Mouse (Mus musculus): Measurements from ENCODE around the gene Chrdl2. TPM values are rescaled to one million over a fixed set of nuclear protein-coding genes. Genes with fewer than 3 reads are reported as not detected.

Gene Chrdl2
- total and polyA plus RNA-seq, 2 experiments from 2014 or later: 0.67 TPM; not detected in 1

- no peak for TF ChIP-seq CTCF (IDR thresholded peaks at IDR 0.05; ENCODE audit: low read depth)
These were observed 30.0 kb upstream of the Chrdl2 start for GRCm38 (mm10) chr7:99975819-99976575.

GRCm38 (mm10) chr7:99978041-99978440, 27.9 kb upstream of the Chrdl2 start:
- DNase-seq: no peak
- H3K27ac ChIP-seq (ENCODE audit: low read depth, low read length): no peak overlapping the region
- 88% methylated on average over 2 of the region's 2 CpGs for WGBS
- H3K9ac ChIP-seq: no peak overlapping the region
- H3K4me2 ChIP-seq (ENCODE audit: low read depth): no peak overlapping the region
- H3K4me1 ChIP-seq (ENCODE audit: insufficient read depth): 0 out of 2 replicates have a peak, but pooled peaks cover 6% of the 10 kb centered on the region
- no peaks in the 10 kb centered on the region for H3K36me3 ChIP-seq (ENCODE audit: insufficient read depth)
- no peak for TF ChIP-seq CTCF (IDR thresholded peaks at IDR 0.05; ENCODE audit: low read depth)
- ATAC-seq: no peak
- H3K9me3 ChIP-seq (ENCODE audit: low read length): no peaks in the 10 kb centered on the region
- no peak overlapping the region for H3K4me3 ChIP-seq (ENCODE audit: low read depth, low read length)
- no peaks in the 10 kb centered on the region for H3K27me3 ChIP-seq (ENCODE audit: insufficient read depth, low read length)

More at GRCm38 (mm10) chr7:99975819-99976575, 30.0 kb upstream of the Chrdl2 start:
- Histone ChIP-seq H3K27ac (ENCODE audit: low read depth, low read length) (no peak overlapping the region), H3K4me2 (ENCODE audit: low read depth) (no peak overlapping the region), H3K27me3 (ENCODE audit: insufficient read depth, low read length) (no peaks in the 10 kb centered on the region), H3K9me3 (ENCODE audit: low read length) (no peaks in the 10 kb centered on the region), H3K9ac (no peak overlapping the region), H3K4me1 (ENCODE audit: insufficient read depth) (0 out of 2 replicates have a peak, but pooled peaks cover 6% of the 10 kb centered on the region), H3K4me3 (ENCODE audit: low read depth, low read length) (no peak overlapping the region), H3K36me3 (ENCODE audit: insufficient read depth) (no peaks in the 10 kb centered on the region)
- ATAC-seq (no peak), DNase-seq (no peak)
- WGBS: 78% methylated on average over 5 of the region's 5 CpGs

GRCm38 (mm10) chr7:99979081-99979480, 26.9 kb upstream of the Chrdl2 start:
- WGBS: 10% methylated on average over 6 of the region's 6 CpGs
- Histone ChIP-seq H3K4me3 (ENCODE audit: low read depth, low read length) (peak overlapping the region; percentile 93), H3K4me1 (ENCODE audit: insufficient read depth) (0 out of 2 replicates have a peak, but pooled peaks cover 6% of the 10 kb centered on the region), H3K9ac (peak overlapping the region; percentile 96), H3K27ac (ENCODE audit: low read depth, low read length) (peak overlapping the region; percentile 10; the same call in 1 of the 2 replicates), H3K9me3 (ENCODE audit: low read length) (no peaks in the 10 kb centered on the region), H3K4me2 (ENCODE audit: low read depth) (peak overlapping the region; percentile 82), H3K36me3 (ENCODE audit: insufficient read depth) (no peaks in the 10 kb centered on the region), H3K27me3 (ENCODE audit: insufficient read depth, low read length) (no peaks in the 10 kb centered on the region)
- DNase-seq: no peak
- TF ChIP-seq CTCF (IDR thresholded peaks at IDR 0.05; ENCODE audit: low read depth): no peak
- ATAC-seq: no peak

GRCm38 (mm10) chr7:99979546-99980131, 26.3 kb upstream of the Chrdl2 start:
- Histone ChIP-seq H3K9ac (peak overlapping the region; percentile 96), H3K36me3 (ENCODE audit: insufficient read depth) (no peaks in the 10 kb centered on the region), H3K27me3 (ENCODE audit: insufficient read depth, low read length) (no peaks in the 10 kb centered on the region), H3K27ac (ENCODE audit: low read depth, low read length) (peak overlapping the region; percentile 94), H3K4me3 (ENCODE audit: low read depth, low read length) (peak overlapping the region; percentile 93), H3K4me2 (ENCODE audit: low read depth) (peak overlapping the region; percentile 82), H3K4me1 (ENCODE audit: insufficient read depth) (0 out of 2 replicates have a peak, but pooled peaks cover 6% of the 10 kb centered on the region), H3K9me3 (ENCODE audit: low read length) (no peaks in the 10 kb centered on the region)
- DNase-seq (no peak), ATAC-seq (peak; percentile 15)
- no peak for TF ChIP-seq CTCF (IDR thresholded peaks at IDR 0.05; ENCODE audit: low read depth)
- 2% methylated on average over 49 of the region's 51 CpGs for WGBS

GRCm38 (mm10) chr7:99980132-99980591, 25.8 kb upstream of the Chrdl2 start, which contains the start of gene Rnf169:
Rnf169 (minus strand) TSS chr7:99980448.
- WGBS: under 1% methylated on average over 51 of the region's 55 CpGs
- Histone ChIP-seq H3K4me1 (ENCODE audit: insufficient read depth) (0 out of 2 replicates have a peak, but pooled peaks cover 6% of the 10 kb centered on the region), H3K27me3 (ENCODE audit: insufficient read depth, low read length) (no peaks in the 10 kb centered on the region), H3K36me3 (ENCODE audit: insufficient read depth) (no peaks in the 10 kb centered on the region), H3K4me3 (ENCODE audit: low read depth, low read length) (peak within 1 kb of the TSS; percentile 93), H3K9me3 (ENCODE audit: low read length) (no peaks in the 10 kb centered on the region), H3K4me2 (ENCODE audit: low read depth) (peak within 1 kb of the TSS; percentile 82), H3K9ac (peak within 1 kb of the TSS; percentile 96), H3K27ac (ENCODE audit: low read depth, low read length) (peak within 1 kb of the TSS; percentile 94)
- ATAC-seq: peak; percentile 97
- peak; percentile 92 for DNase-seq
- peak; percentile 34; the same call in 1 of the 2 replicates for TF ChIP-seq CTCF (IDR thresholded peaks at IDR 0.05; ENCODE audit: low read depth)

- no peak overlapping the region for H3K9ac ChIP-seq
- H3K27ac ChIP-seq (ENCODE audit: low read depth, low read length): no peak overlapping the region
- 4% methylated on average over 2 of the region's 2 CpGs for WGBS
- TF ChIP-seq CTCF (IDR thresholded peaks at IDR 0.05; ENCODE audit: low read depth): peak; percentile 73
- H3K36me3 ChIP-seq (ENCODE audit: insufficient read depth): no peaks in the 10 kb centered on the region
- H3K27me3 ChIP-seq (ENCODE audit: insufficient read depth, low read length): no peaks in the 10 kb centered on the region
- H3K4me2 ChIP-seq (ENCODE audit: low read depth): no peak overlapping the region
- DNase-seq (peak; percentile 76), ATAC-seq (no peak)
- no peaks in the 10 kb centered on the region for H3K9me3 ChIP-seq (ENCODE audit: low read length)
- 0 out of 2 replicates have a peak, but pooled peaks cover 3% of the 10 kb centered on the region for H3K4me1 ChIP-seq (ENCODE audit: insufficient read depth)
- H3K4me3 ChIP-seq (ENCODE audit: low read depth, low read length): no peak overlapping the region
These were observed 24.7 kb upstream of the Chrdl2 start for GRCm38 (mm10) chr7:99981311-99981710.

Data from forebrain, postnatal 0 days (tissue).